Mouse (Mus musculus): Measurements from ENCODE around the gene Sult2b1. TPM values are rescaled to one million over a fixed set of nuclear protein-coding genes. Genes with fewer than 3 reads are reported as not detected.

The Sult2b1 gene
- polyA plus RNA-seq, 1 experiment from 2014 or later: 0.72 TPM

GRCm38 (mm10) chr7:45682144-45683126 lies 102.0 kb downstream of the Sult2b1 start:
- Histone ChIP-seq H3K36me3 (ENCODE audit: control insufficient read depth, insufficient read depth) (no peaks in the 10 kb centered on the region), H3K9me3 (replicated peaks; ENCODE audit: control insufficient read depth, low read length) (no peaks in the 10 kb centered on the region), H3K4me3 (ENCODE audit: low read length) (no peak overlapping the region), H3K9ac (ENCODE audit: low read length) (peak overlapping the region; percentile 57), H3K27me3 (ENCODE audit: control insufficient read depth, insufficient read depth, low read length) (no peaks in the 10 kb centered on the region), H3K4me2 (ENCODE audit: low read depth, low read length) (peak overlapping the region; percentile 49; the same call in 1 of the 2 replicates), H3K27ac (ENCODE audit: low read length) (peak overlapping the region; percentile 81), H3K4me1 (ENCODE audit: control insufficient read depth, insufficient read depth, low read length) (peaks cover 26% of the 10 kb centered on the region)
- ATAC-seq (replicated peaks; ENCODE audit: extremely low read depth, insufficient read depth, low FRiP score): peak; percentile 39
- WGBS: 29% methylated on average over 14 of the region's 14 CpGs

GRCm38 (mm10) chr7:45681046-45681736 lies 103.3 kb downstream of the Sult2b1 start:
- H3K27ac ChIP-seq (ENCODE audit: low read length): peak overlapping the region; percentile 81
- H3K36me3 ChIP-seq (ENCODE audit: control insufficient read depth, insufficient read depth): no peaks in the 10 kb centered on the region
- no peaks in the 10 kb centered on the region for H3K27me3 ChIP-seq (ENCODE audit: control insufficient read depth, insufficient read depth, low read length)
- no peaks in the 10 kb centered on the region for H3K9me3 ChIP-seq (replicated peaks; ENCODE audit: control insufficient read depth, low read length)
- H3K4me2 ChIP-seq (ENCODE audit: low read depth, low read length): no peak overlapping the region
- peak overlapping the region; percentile 18 for H3K9ac ChIP-seq (ENCODE audit: low read length)
- 50% methylated on average over 8 of the region's 8 CpGs for WGBS
- no peak overlapping the region for H3K4me3 ChIP-seq (ENCODE audit: low read length)
- H3K4me1 ChIP-seq (ENCODE audit: control insufficient read depth, insufficient read depth, low read length): peaks cover 26% of the 10 kb centered on the region
- peak; percentile 76 for ATAC-seq (replicated peaks; ENCODE audit: extremely low read depth, insufficient read depth, low FRiP score)

Other genes starting within 250 kb of the Sult2b1 start
- gene Hsd17b14, start 229.8 kb downstream of the Sult2b1 start, polyA plus RNA-seq (2015; fragmentation: Nextera tagmentation; extraction: Ambion mirVana): 0.66 and 0.87 TPM in 2 replicates
- gene Bcat2, start 214.5 kb downstream of the Sult2b1 start, polyA plus RNA-seq (2015; fragmentation: Nextera tagmentation; extraction: Ambion mirVana): 97.7 and 102 TPM in 2 replicates
- 1.5 and 1.7 TPM in 2 replicates for gene Fgf21, start 169.2 kb downstream of the Sult2b1 start, polyA plus RNA-seq (2015; fragmentation: Nextera tagmentation; extraction: Ambion mirVana)
- gene Fut1, start 167.4 kb downstream of the Sult2b1 start, polyA plus RNA-seq (2015; fragmentation: Nextera tagmentation; extraction: Ambion mirVana): 0.15 and 0.83 TPM in 2 replicates
- gene Izumo1, start 162.9 kb downstream of the Sult2b1 start, polyA plus RNA-seq (2015; fragmentation: Nextera tagmentation; extraction: Ambion mirVana): 0.21 and 0.26 TPM in 2 replicates
- 15.4 and 16.3 TPM in 2 replicates for gene Rasip1, start 157.2 kb downstream of the Sult2b1 start, polyA plus RNA-seq (2015; fragmentation: Nextera tagmentation; extraction: Ambion mirVana)
- 7.6 and 9.0 TPM in 2 replicates for gene Mamstr, start 144.7 kb downstream of the Sult2b1 start, polyA plus RNA-seq (2015; fragmentation: Nextera tagmentation; extraction: Ambion mirVana)
- gene Fut2, start 118.3 kb downstream of the Sult2b1 start, polyA plus RNA-seq (2015; fragmentation: Nextera tagmentation; extraction: Ambion mirVana): 1.5 and 1.6 TPM in 2 replicates
- gene Ntn5, start 100.6 kb downstream of the Sult2b1 start, polyA plus RNA-seq (2015; fragmentation: Nextera tagmentation; extraction: Ambion mirVana): 0.22 and 0.36 TPM in 2 replicates
- 0.33 and 0.65 TPM in 2 replicates for gene Sec1, start 90.3 kb downstream of the Sult2b1 start, polyA plus RNA-seq (2015; fragmentation: Nextera tagmentation; extraction: Ambion mirVana)
- 4.2 and 5.1 TPM in 2 replicates for gene Car11, start 84.8 kb downstream of the Sult2b1 start, polyA plus RNA-seq (2015; fragmentation: Nextera tagmentation; extraction: Ambion mirVana)
- gene Dbp, start 79.6 kb downstream of the Sult2b1 start, polyA plus RNA-seq (2015; fragmentation: Nextera tagmentation; extraction: Ambion mirVana): 3.0 and 3.6 TPM in 2 replicates
- 520 and 591 TPM in 2 replicates for gene Rpl18, start 69.2 kb downstream of the Sult2b1 start, polyA plus RNA-seq (2015; fragmentation: Nextera tagmentation; extraction: Ambion mirVana)
- gene Sphk2, start 66.7 kb downstream of the Sult2b1 start, polyA plus RNA-seq (2015; fragmentation: Nextera tagmentation; extraction: Ambion mirVana): 18.9 and 19.1 TPM in 2 replicates
- 0.39 and 0.84 TPM in 2 replicates for gene Fam83e, start 63.5 kb downstream of the Sult2b1 start, polyA plus RNA-seq (2015; fragmentation: Nextera tagmentation; extraction: Ambion mirVana)
- not detected in 2 replicates for gene Spaca4, start 58.9 kb downstream of the Sult2b1 start, polyA plus RNA-seq (2015; fragmentation: Nextera tagmentation; extraction: Ambion mirVana)
- 0.53 and 0.57 TPM in 2 replicates for gene Lmtk3, start 931 bp downstream of the Sult2b1 start, polyA plus RNA-seq (2015; fragmentation: Nextera tagmentation; extraction: Ambion mirVana)
- 90.8 and 90.9 TPM in 2 replicates for gene Cyth2, start 29.9 kb upstream of the Sult2b1 start, polyA plus RNA-seq (2015; fragmentation: Nextera tagmentation; extraction: Ambion mirVana)
- 0.50 and 0.57 TPM in 2 replicates for gene Kcnj14, start 40.1 kb upstream of the Sult2b1 start, polyA plus RNA-seq (2015; fragmentation: Nextera tagmentation; extraction: Ambion mirVana)
- gene Grwd1, start 46.3 kb upstream of the Sult2b1 start, polyA plus RNA-seq (2015; fragmentation: Nextera tagmentation; extraction: Ambion mirVana): 38.1 and 40.2 TPM in 2 replicates
- gene Kdelr1, start 88.1 kb upstream of the Sult2b1 start, polyA plus RNA-seq (2015; fragmentation: Nextera tagmentation; extraction: Ambion mirVana): 64.9 and 76.1 TPM in 2 replicates
- gene Grin2d, start 93.7 kb upstream of the Sult2b1 start, polyA plus RNA-seq (2015; fragmentation: Nextera tagmentation; extraction: Ambion mirVana): 0.14 and 0.17 TPM in 2 replicates
- 0.91 and 1.4 TPM in 2 replicates for gene Syngr4, start 112.0 kb upstream of the Sult2b1 start, polyA plus RNA-seq (2015; fragmentation: Nextera tagmentation; extraction: Ambion mirVana)
- 8.8 TPM in 2 replicates for gene Tmem143, start 112.3 kb upstream of the Sult2b1 start, polyA plus RNA-seq (2015; fragmentation: Nextera tagmentation; extraction: Ambion mirVana)
- gene Emp3, start 136.7 kb upstream of the Sult2b1 start, polyA plus RNA-seq (2015; fragmentation: Nextera tagmentation; extraction: Ambion mirVana): 87.4 and 92.8 TPM in 2 replicates
- gene Ccdc114, start 139.4 kb upstream of the Sult2b1 start, polyA plus RNA-seq (2015; fragmentation: Nextera tagmentation; extraction: Ambion mirVana): 3.8 and 3.9 TPM in 2 replicates
- 0.11 and 0.12 TPM in 2 replicates for gene Abcc6, start 245.6 kb upstream of the Sult2b1 start, polyA plus RNA-seq (2015; fragmentation: Nextera tagmentation; extraction: Ambion mirVana)
- gene Nomo1, start 249.0 kb upstream of the Sult2b1 start, polyA plus RNA-seq (2015; fragmentation: Nextera tagmentation; extraction: Ambion mirVana): 35.9 and 36.2 TPM in 2 replicates

Measured in heart, embryonic 16.5 days (tissue).